Mouse (Mus musculus) thymus, adult 2 months (tissue): Measurements from ENCODE around the gene Pvalb. TPM values are rescaled to one million over a fixed set of nuclear protein-coding genes. Genes with fewer than 3 reads are reported as not detected.

Experiments
- DNase-seq: peaks from one replicate; pipeline ENCODE4 v3.0.0; 2021
- H3K27ac ChIP-seq: fragments of 200-500 bp; 2 replicates; pipeline ENCODE4 v1.5.1; 2012; ENCODE audit warnings: low read length, control low read depth; ENCODE audit not compliant: control insufficient read depth, insufficient read depth
- H3K27me3 ChIP-seq: fragments of 200-500 bp; 2 replicates; pipeline ENCODE4 v1.6.1; 2012; ENCODE audit warnings: mild to moderate bottlenecking, low read length, moderate library complexity, mixed read lengths; ENCODE audit not compliant: control insufficient read depth, insufficient read depth
- H3K36me3 ChIP-seq: fragments of 200-500 bp; 2 replicates; pipeline ENCODE4 v1.6.1; 2012; ENCODE audit warnings: mild to moderate bottlenecking, low read length, moderate library complexity; ENCODE audit not compliant: control insufficient read depth, insufficient read depth
- H3K4me1 ChIP-seq: fragments of 200-500 bp; replicated peaks from 2 replicates; pipeline ENCODE4 v1.6.1; 2012; ENCODE audit warnings: low read length; ENCODE audit not compliant: control insufficient read depth, insufficient read depth
- H3K4me3 ChIP-seq: fragments of 200-500 bp; 2 replicates; pipeline ENCODE4 v1.5.1; 2012; ENCODE audit warnings: mild to moderate bottlenecking, low read length, control low read depth, moderate library complexity; ENCODE audit not compliant: control insufficient read depth, insufficient read depth
- CTCF ChIP-seq: fragments of 200-500 bp; IDR thresholded peaks from 2 replicates; pipeline ENCODE4 v1.5.1; 2012; ENCODE audit warnings: mild to moderate bottlenecking, control low read depth, low read length, moderate library complexity, borderline replicate concordance; ENCODE audit not compliant: control insufficient read depth, poor library complexity, insufficient read depth; ENCODE audit errors: extremely low read depth
- POLR2A ChIP-seq: fragments of 200-500 bp; IDR thresholded peaks from 2 replicates; pipeline ENCODE4 v1.6.1; 2012; ENCODE audit warnings: mild to moderate bottlenecking, low read length, control low read depth, moderate library complexity; ENCODE audit not compliant: control insufficient read depth, poor library complexity, insufficient read depth; ENCODE audit errors: extremely low read depth
- WGBS: fragments of 180-500 bp; shearing (Covaris S2); methylation state at CpG from one replicate; pipeline ENCODE4 v1.1.7; 2018; 5-methylcytosine and 5-hydroxymethylcytosine counted together
- polyA plus RNA-seq: library from polyadenylated mRNA; depleted of rRNA; stranded (reverse); fragments of >200 nt; gene quantifications from 2 replicates; pipeline ENCODE4 v1.2.3, GENCODE M21; 2012

Gene Pvalb
- polyA plus RNA-seq, 1 experiment = 0.71 TPM

- no peak for DNase-seq
- no peak overlapping the region for H3K4me3 ChIP-seq
- 60% methylated on average over 13 of the region's 13 CpGs for WGBS
- H3K4me1 ChIP-seq = no peaks in the 10 kb centered on the region
- no peaks in the 10 kb centered on the region for H3K27me3 ChIP-seq
- TF ChIP-seq CTCF = no peak
- no peak for TF ChIP-seq POLR2A
- H3K27ac ChIP-seq = no peak overlapping the region
- no peaks in the 10 kb centered on the region for H3K36me3 ChIP-seq
Measured at GRCm38 (mm10) chr15:78231346-78232331, 25.4 kb upstream of the Pvalb start.

- Histone ChIP-seq H3K27ac (no peak overlapping the region), H3K4me1 (no peaks in the 10 kb centered on the region), H3K4me3 (no peak overlapping the region), H3K36me3 (no peaks in the 10 kb centered on the region), H3K27me3 (no peaks in the 10 kb centered on the region)
- TF ChIP-seq CTCF (no peak), POLR2A (no peak)
- DNase-seq = no peak
- WGBS = 92% methylated on average over 12 of the region's 12 CpGs
Measured at GRCm38 (mm10) chr15:78227816-78228215, 21.6 kb upstream of the Pvalb start.

- DNase-seq = no peak
- Histone ChIP-seq H3K4me1 (no peaks in the 10 kb centered on the region), H3K27ac (no peak overlapping the region), H3K4me3 (no peak overlapping the region), H3K36me3 (no peaks in the 10 kb centered on the region), H3K27me3 (no peaks in the 10 kb centered on the region)
- no peak for TF ChIP-seq POLR2A
- no peak for TF ChIP-seq CTCF
- 87% methylated on average over 9 of the region's 9 CpGs for WGBS
Measured at GRCm38 (mm10) chr15:78215269-78215668, 9.1 kb upstream of the Pvalb start.

- no peak for DNase-seq
- H3K4me3 ChIP-seq = no peak overlapping the region
- 74% methylated on average over 8 of the region's 8 CpGs for WGBS
- TF ChIP-seq CTCF = no peak
- TF ChIP-seq POLR2A = no peak
- H3K4me1 ChIP-seq = no peaks in the 10 kb centered on the region
- no peaks in the 10 kb centered on the region for H3K27me3 ChIP-seq
- no peaks in the 10 kb centered on the region for H3K36me3 ChIP-seq
- H3K27ac ChIP-seq = no peak overlapping the region
Measured at GRCm38 (mm10) chr15:78211367-78211766, 5.2 kb upstream of the Pvalb start.

GRCm38 (mm10) chr15:78210203-78210602, 4.0 kb upstream of the Pvalb start:
- TF ChIP-seq CTCF (no peak), POLR2A (no peak)
- WGBS = 74% methylated on average over 4 of the region's 4 CpGs
- Histone ChIP-seq H3K27ac (no peak overlapping the region), H3K4me1 (no peaks in the 10 kb centered on the region), H3K27me3 (no peaks in the 10 kb centered on the region), H3K4me3 (no peak overlapping the region), H3K36me3 (no peaks in the 10 kb centered on the region)
- DNase-seq = no peak

GRCm38 (mm10) chr15:78205192-78205591, 1.0 kb downstream of the Pvalb start:
- 55% methylated on average over 3 of the region's 3 CpGs for WGBS
- DNase-seq = peak; percentile 13
- Histone ChIP-seq H3K4me1 (no peaks in the 10 kb centered on the region), H3K4me3 (no peak overlapping the region), H3K27ac (no peak overlapping the region), H3K27me3 (peaks cover 2% of the 10 kb centered on the region; the same call in 1 of the 2 replicates), H3K36me3 (no peaks in the 10 kb centered on the region)
- TF ChIP-seq POLR2A (no peak), CTCF (no peak)
